Mouse (Mus musculus) neural tube, embryonic 14.5 days (tissue): ENCODE data around the gene Tmem199. TPM values are rescaled to one million over a fixed set of nuclear protein-coding genes. Genes with fewer than 3 reads are reported as not detected.

Source experiments
- ATAC-seq: fragments of 200-750 bp; cut with Nextera tagmentation; 2 replicates; pipeline ENCODE4 v1.8.0; 2017; ENCODE audit warnings: low read depth, mild to moderate bottlenecking, moderate TSS enrichment, moderate library complexity
- H3K27ac ChIP-seq: fragments of 300-500 bp; sonication (generic); 2 replicates; pipeline ENCODE4 v1.5.1; 2014; ENCODE audit warnings: low read depth, mild to moderate bottlenecking, control low read depth, low read length, moderate library complexity, mixed read lengths
- H3K27me3 ChIP-seq: fragments of 300-500 bp; sonication (generic); 2 replicates; pipeline ENCODE4 v1.6.1; 2014; ENCODE audit warnings: low read length; ENCODE audit not compliant: control insufficient read depth, insufficient read depth
- H3K36me3 ChIP-seq: fragments of 300-500 bp; sonication (generic); 2 replicates; pipeline ENCODE4 v1.6.1; 2014; ENCODE audit warnings: low read length, mixed read lengths; ENCODE audit not compliant: control insufficient read depth, insufficient read depth
- H3K4me1 ChIP-seq: fragments of 300-500 bp; sonication (generic); 2 replicates; pipeline ENCODE4 v1.6.1; 2014; ENCODE audit warnings: low read length; ENCODE audit not compliant: control insufficient read depth, insufficient read depth
- H3K4me2 ChIP-seq: fragments of 300-500 bp; sonication (generic); 2 replicates; pipeline ENCODE4 v1.6.1; 2014; ENCODE audit warnings: mild to moderate bottlenecking, low read depth, low read length, control low read depth
- H3K4me3 ChIP-seq: fragments of 300-500 bp; sonication (generic); 2 replicates; pipeline ENCODE4 v1.5.1; 2014; ENCODE audit warnings: low read depth, low read length, control low read depth, mixed read lengths
- H3K9ac ChIP-seq: fragments of 300-500 bp; sonication (generic); replicated peaks from 2 replicates; pipeline ENCODE4 v1.6.1; 2014; ENCODE audit warnings: low read depth, mild to moderate bottlenecking, control low read depth, low read length, mixed read lengths
- H3K9me3 ChIP-seq: fragments of 300-500 bp; sonication (generic); 2 replicates; pipeline ENCODE4 v1.6.1; 2016; ENCODE audit warnings: low read length; ENCODE audit not compliant: control insufficient read depth
- WGBS: fragments of 180-500 bp; shearing (Covaris S2); extraction: QIAGEN DNeasy Blood & Tissue Kit; methylation state at CpG from one replicate; pipeline ENCODE4 v1.1.7; 2014; 5-methylcytosine and 5-hydroxymethylcytosine counted together
- polyA plus RNA-seq: library from polyadenylated mRNA; unstranded; fragments of >200 nt; fragmentation: Nextera tagmentation; extraction: Ambion mirVana; gene quantifications from 2 replicates; pipeline ENCODE4 v1.2.1, GENCODE M21; 2014

Gene Tmem199
- polyA plus RNA-seq, 1 experiment from 2014 or later = 108 TPM

- 0 out of 2 replicates have a peak, but pooled peaks cover 2% of the 10 kb centered on the region for H3K36me3 ChIP-seq
- H3K4me2 ChIP-seq = no peak overlapping the region
- H3K27me3 ChIP-seq = no peaks in the 10 kb centered on the region
- WGBS = 85% methylated on average over 2 of the region's 2 CpGs
- no peaks in the 10 kb centered on the region for H3K9me3 ChIP-seq
- H3K4me3 ChIP-seq = no peak overlapping the region
- ATAC-seq = no peak
- no peak overlapping the region for H3K9ac ChIP-seq
- H3K4me1 ChIP-seq = peaks cover 12% of the 10 kb centered on the region
- H3K27ac ChIP-seq = no peak overlapping the region
These were observed 35.9 kb upstream of the Tmem199 start for GRCm38 (mm10) chr11:78547718-78548460.

DNA sequence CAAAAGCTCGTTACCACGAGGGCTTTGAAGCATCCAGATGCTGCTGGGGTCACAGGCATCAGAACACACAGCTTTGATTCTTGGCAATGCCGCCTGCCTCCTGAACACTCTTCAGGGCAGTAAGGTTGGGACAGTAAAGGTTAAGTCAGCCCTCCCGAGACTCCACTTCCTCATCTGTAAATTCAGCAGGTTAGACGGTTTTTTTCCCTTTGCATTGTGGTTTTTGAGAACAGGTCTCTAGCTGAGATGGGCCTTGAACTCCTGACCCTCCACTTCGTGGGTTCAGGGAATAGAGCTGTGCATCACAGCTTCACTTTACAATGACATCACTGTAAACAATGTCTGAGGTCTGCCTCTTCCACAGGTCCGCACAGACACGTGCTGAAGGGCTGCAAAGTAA, 33.2 kb upstream of the Tmem199 start:
- peaks cover 12% of the 10 kb centered on the region for H3K4me1 ChIP-seq
- H3K4me3 ChIP-seq = no peak overlapping the region
- H3K27ac ChIP-seq = no peak overlapping the region
- 83% methylated on average over 8 of the region's 8 CpGs for WGBS
- H3K27me3 ChIP-seq = no peaks in the 10 kb centered on the region
- ATAC-seq = no peak
- no peak overlapping the region for H3K9ac ChIP-seq
- no peak overlapping the region for H3K4me2 ChIP-seq
- peaks cover 13% of the 10 kb centered on the region; the same call in 1 of the 2 replicates for H3K36me3 ChIP-seq
- H3K9me3 ChIP-seq = no peaks in the 10 kb centered on the region

- no peak overlapping the region for H3K4me3 ChIP-seq
- peaks cover 13% of the 10 kb centered on the region; the same call in 1 of the 2 replicates for H3K36me3 ChIP-seq
- no peak for ATAC-seq
- no peaks in the 10 kb centered on the region for H3K27me3 ChIP-seq
- H3K9me3 ChIP-seq = no peaks in the 10 kb centered on the region
- no peak overlapping the region for H3K4me2 ChIP-seq
- H3K27ac ChIP-seq = no peak overlapping the region
- H3K9ac ChIP-seq = no peak overlapping the region
- H3K4me1 ChIP-seq = peaks cover 7% of the 10 kb centered on the region
- WGBS = 98% methylated on average over 7 of the region's 7 CpGs
These were observed 32.6 kb upstream of the Tmem199 start for GRCm38 (mm10) chr11:78544449-78545111.

- Histone ChIP-seq H3K27ac (no peak overlapping the region), H3K4me1 (peaks cover 10% of the 10 kb centered on the region; the same call in 1 of the 2 replicates), H3K27me3 (no peaks in the 10 kb centered on the region), H3K4me3 (no peak overlapping the region), H3K4me2 (no peak overlapping the region), H3K9me3 (no peaks in the 10 kb centered on the region), H3K9ac (no peak overlapping the region), H3K36me3 (peaks cover 18% of the 10 kb centered on the region; the same call in 1 of the 2 replicates)
- ATAC-seq = no peak
- WGBS = 87% methylated on average over 3 of the region's 3 CpGs
These were observed 28.4 kb upstream of the Tmem199 start for GRCm38 (mm10) chr11:78540358-78540757.

GRCm38 (mm10) chr11:78536690-78537084, 24.7 kb upstream of the Tmem199 start:
- H3K9ac ChIP-seq = peak overlapping the region; percentile 72
- peak overlapping the region; percentile 66 for H3K4me3 ChIP-seq
- H3K4me2 ChIP-seq = peak overlapping the region; percentile 75
- no peaks in the 10 kb centered on the region for H3K27me3 ChIP-seq
- peak overlapping the region; percentile 80 for H3K27ac ChIP-seq
- WGBS = 3% methylated on average over 14 of the region's 14 CpGs
- ATAC-seq = peak; percentile 16; the same call in 1 of the 2 replicates
- H3K4me1 ChIP-seq = peaks cover 18% of the 10 kb centered on the region
- peaks cover 13% of the 10 kb centered on the region; the same call in 1 of the 2 replicates for H3K36me3 ChIP-seq
- no peaks in the 10 kb centered on the region for H3K9me3 ChIP-seq

- under 1% methylated on average over 52 of the region's 52 CpGs for WGBS
These were observed 24.2 kb upstream of the Tmem199 start, which contains the start of the genes Tnfaip1 and Ift20 for GRCm38 (mm10) chr11:78536080-78536689. Gene Tnfaip1, minus strand, starts transcription at chr11:78536332. Gene Ift20, plus strand, starts transcription at chr11:78536361.

DNA sequence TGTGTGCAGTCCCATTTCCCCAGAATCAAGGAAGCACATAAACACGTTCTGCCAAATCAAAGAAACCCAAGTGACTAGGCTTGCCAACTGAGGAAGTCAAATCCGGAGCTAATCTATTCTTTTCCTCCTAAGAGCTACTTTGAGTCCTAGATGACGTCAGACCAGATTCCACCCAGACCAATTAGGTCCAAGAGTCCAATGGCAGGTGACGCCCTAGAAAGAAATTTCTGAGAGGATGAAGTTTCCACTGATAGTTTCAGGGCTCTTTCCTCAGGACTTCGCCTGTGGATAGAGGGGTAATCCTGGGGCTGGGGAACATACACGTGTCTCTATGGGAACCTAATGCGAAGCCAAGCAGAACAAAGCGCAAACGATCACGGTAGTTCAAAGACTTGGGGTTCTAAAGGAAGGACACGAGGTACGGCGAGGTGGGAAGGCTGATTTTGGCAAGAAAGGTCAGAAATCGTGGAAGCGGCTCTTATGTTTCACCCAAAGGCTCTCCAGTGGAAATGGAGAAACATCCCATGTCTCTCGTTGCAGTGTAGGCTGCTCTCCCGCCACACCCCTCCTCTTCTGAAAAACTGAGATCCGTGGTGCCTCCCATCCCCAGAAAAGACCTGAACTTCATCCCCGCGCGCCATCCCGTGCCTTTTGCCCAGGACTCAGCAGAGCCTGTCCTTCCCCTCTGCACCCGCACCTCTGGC, 23.6 kb upstream of the Tmem199 start:
- ATAC-seq = peak; percentile 11
- Histone ChIP-seq H3K4me3 (peak overlapping the region; percentile 66), H3K27ac (peak overlapping the region; percentile 87), H3K9me3 (no peaks in the 10 kb centered on the region), H3K36me3 (peaks cover 7% of the 10 kb centered on the region; the same call in 1 of the 2 replicates), H3K27me3 (no peaks in the 10 kb centered on the region), H3K4me2 (peak overlapping the region; percentile 83), H3K4me1 (peaks cover 18% of the 10 kb centered on the region), H3K9ac (peak overlapping the region; percentile 63)
- WGBS = under 1% methylated on average over 23 of the region's 23 CpGs

More at GRCm38 (mm10) chr11:78536080-78536689, 24.2 kb upstream of the Tmem199 start, which contains the start of the genes Tnfaip1 and Ift20:
- no peaks in the 10 kb centered on the region for H3K9me3 ChIP-seq
- peak within 1 kb of the TSS; percentile 72 for H3K9ac ChIP-seq
- H3K36me3 ChIP-seq = peaks cover 13% of the 10 kb centered on the region; the same call in 1 of the 2 replicates
- ATAC-seq = peak; percentile 98
- peak within 1 kb of the TSS; percentile 66 for H3K4me3 ChIP-seq
- peak within 1 kb of the TSS; percentile 83 for H3K4me2 ChIP-seq
- peak within 1 kb of the TSS; percentile 87 for H3K27ac ChIP-seq
- H3K4me1 ChIP-seq = peaks cover 18% of the 10 kb centered on the region
- no peaks in the 10 kb centered on the region for H3K27me3 ChIP-seq

GRCm38 (mm10) chr11:78534516-78534915, 22.5 kb upstream of the Tmem199 start:
- peaks cover 4% of the 10 kb centered on the region; the same call in 1 of the 2 replicates for H3K36me3 ChIP-seq
- H3K9ac ChIP-seq = peak overlapping the region; percentile 63; the same call in 1 of the 2 replicates
- no peaks in the 10 kb centered on the region for H3K9me3 ChIP-seq
- no peak for ATAC-seq
- no peak overlapping the region for H3K27ac ChIP-seq
- 94% methylated on average over 4 of the region's 4 CpGs for WGBS
- peaks cover 18% of the 10 kb centered on the region for H3K4me1 ChIP-seq
- H3K4me3 ChIP-seq = peak overlapping the region; percentile 66
- H3K4me2 ChIP-seq = peak overlapping the region; percentile 83
- no peaks in the 10 kb centered on the region for H3K27me3 ChIP-seq
